Comparison of ENCODE assay signal across 10 mouse cellular contexts in genomic region chr1:171039135-171039534, GRCm38 (mm10). TPM values are rescaled to one million over a fixed set of nuclear protein-coding genes. Genes with fewer than 3 reads are reported as not detected.
DNase-seq lines count a peak whose midpoint lies in the region; ATAC-seq and TF ChIP-seq lines count a peak whose summit lies in the region.
"Had no signal": no experiment of that assay in that cellular context is flagged by ENCODE, and none has a peak within 500 bp of the region (broad histone marks: within the 10 kb centered on the region; RNA-seq: fewer than 3 reads in every experiment).

No protein-coding gene starts in this region.

- H3K4me1 ChIP-seq in forebrain, embryonic 14.5 days (ENCODE audit: control insufficient read depth, insufficient read depth, low read length): peaks cover 3% of the 10 kb centered on the region; the same call in 1 of the 2 replicates
- H3K4me1 ChIP-seq in forebrain, embryonic 11.5 days (replicated peaks; ENCODE audit: control insufficient read depth, insufficient read depth, low read length): peaks cover 2% of the 10 kb centered on the region; the same call in 1 of the 2 replicates
- peaks cover 13% of the 10 kb centered on the region for H3K4me1 ChIP-seq in limb, embryonic 10.5 days

- no peak overlapping the region for H3K27ac ChIP-seq in forebrain, embryonic 14.5 days (ENCODE audit: low read depth, low read length)
- H3K27ac ChIP-seq in forebrain, embryonic 11.5 days (ENCODE audit: low read depth, low read length): no peak overlapping the region
- H3K27ac ChIP-seq in limb, embryonic 10.5 days: no peak overlapping the region
- H3K27ac ChIP-seq: limb, embryonic 13.5 days; stomach, postnatal 0 days had no signal

- DNase-seq in forebrain, embryonic 14.5 days (ENCODE audit: low spot score): no peak
- no peak for DNase-seq in forebrain, embryonic 11.5 days (ENCODE audit: low spot score)
- peak; percentile 50 for DNase-seq in retina, embryonic 14.5 days (ENCODE audit: low spot score)
- no peak for DNase-seq in retina, postnatal 1 day
- peak; percentile 39 for DNase-seq in c-Kit-positive CD71-positive TER-119-positive erythroid progenitor cells, embryonic 14.5 days (ENCODE audit: low spot score)
- DNase-seq in lung, postnatal 10 days: no peak
- no peak for DNase-seq in limb, embryonic 10.5 days (ENCODE audit: low spot score)

- no peak overlapping the region for H3K9ac ChIP-seq in forebrain, embryonic 14.5 days (ENCODE audit: low read length)
- no peak overlapping the region for H3K9ac ChIP-seq in forebrain, embryonic 11.5 days (ENCODE audit: low read length)
- H3K9ac ChIP-seq: limb, embryonic 13.5 days had no signal

- no peak for ATAC-seq in forebrain, embryonic 14.5 days
- no peak for ATAC-seq in forebrain, embryonic 11.5 days (replicated peaks; ENCODE audit: low FRiP score)

- H3K9me3 ChIP-seq in forebrain, embryonic 14.5 days (replicated peaks; ENCODE audit: control insufficient read depth, low read length): no peaks in the 10 kb centered on the region
- no peaks in the 10 kb centered on the region for H3K9me3 ChIP-seq in forebrain, embryonic 11.5 days (ENCODE audit: control insufficient read depth, low read length)
- H3K9me3 ChIP-seq in limb, embryonic 10.5 days (replicated peaks): no peaks in the 10 kb centered on the region
- H3K9me3 ChIP-seq: limb, embryonic 13.5 days had no signal

- no peaks in the 10 kb centered on the region for H3K36me3 ChIP-seq in forebrain, embryonic 14.5 days (ENCODE audit: control insufficient read depth, insufficient read depth, low read length)
- H3K36me3 ChIP-seq in forebrain, embryonic 11.5 days (ENCODE audit: control insufficient read depth, insufficient read depth, low read length): no peaks in the 10 kb centered on the region
- H3K36me3 ChIP-seq in myocyte (ENCODE audit: control insufficient read depth, insufficient read depth): no peaks in the 10 kb centered on the region
- no peaks in the 10 kb centered on the region for H3K36me3 ChIP-seq in limb, embryonic 10.5 days
- H3K36me3 ChIP-seq: limb, embryonic 13.5 days had no signal

- no peaks in the 10 kb centered on the region for H3K79me2 ChIP-seq in myocyte (ENCODE audit: control insufficient read depth, insufficient read depth)

- H3K4me2 ChIP-seq in forebrain, embryonic 14.5 days (ENCODE audit: low read length): 0 out of 2 replicates have a peak overlapping the region, but pooled peaks have one; percentile 20
- H3K4me2 ChIP-seq in forebrain, embryonic 11.5 days (ENCODE audit: low read depth, low read length, severe bottlenecking): no peak overlapping the region
- H3K4me2 ChIP-seq in myocyte (ENCODE audit: low read depth): peak overlapping the region; percentile 72

- no peak overlapping the region for H3ac ChIP-seq in myocyte (ENCODE audit: control insufficient read depth, insufficient read length)

- TF ChIP-seq POLR2A in myocyte (IDR thresholded peaks at IDR 0.05; ENCODE audit: insufficient read length, low read depth): no peak

- WGBS in forebrain, embryonic 14.5 days: 74% methylated on average over 6 of the region's 6 CpGs
- WGBS in forebrain, embryonic 11.5 days: 65% methylated on average over 6 of the region's 6 CpGs
- WGBS in limb, embryonic 10.5 days: 80% methylated on average over 6 of the region's 6 CpGs

- H3K4me3 ChIP-seq in forebrain, embryonic 14.5 days (ENCODE audit: low read depth, low read length): 0 out of 2 replicates have a peak overlapping the region, but pooled peaks have one; percentile 78
- H3K4me3 ChIP-seq in forebrain, embryonic 11.5 days (ENCODE audit: low read depth, low read length): no peak overlapping the region
- peak overlapping the region; percentile 60 for H3K4me3 ChIP-seq in myocyte
- no peak overlapping the region for H3K4me3 ChIP-seq in limb, embryonic 10.5 days

- H3K27me3 ChIP-seq in forebrain, embryonic 14.5 days (replicated peaks; ENCODE audit: control insufficient read depth, insufficient read depth, low read length): no peaks in the 10 kb centered on the region; the same call in 1 of the 2 replicates
- peaks cover 4% of the 10 kb centered on the region for H3K27me3 ChIP-seq in forebrain, embryonic 11.5 days (ENCODE audit: control insufficient read depth, insufficient read depth, low read length)
- no peaks in the 10 kb centered on the region for H3K27me3 ChIP-seq in myocyte (ENCODE audit: control insufficient read depth, insufficient read depth, insufficient read length)
- peaks cover 21% of the 10 kb centered on the region for H3K27me3 ChIP-seq in limb, embryonic 10.5 days (ENCODE audit: low read depth, poor library complexity, severe bottlenecking)

TF ChIP-seq in myocyte, 11 proteins besides CTCF, POLR2A, EP300 and RAD21:
- TF ChIP-seq MYOG (IDR thresholded peaks at IDR 0.05; ENCODE audit: control insufficient read depth in 1 of 3, insufficient read depth in 1 of 3, insufficient read length in 2 of 3, low read depth in 2 of 3) (no peak), REST (IDR thresholded peaks at IDR 0.05; ENCODE audit: insufficient read depth, insufficient read length) (no peak), SRF (IDR thresholded peaks at IDR 0.05; ENCODE audit: control insufficient read depth, insufficient read length, low read depth) (no peak), CEBPB (IDR thresholded peaks at IDR 0.05; ENCODE audit: insufficient read depth, poor library complexity, severe bottlenecking) (no peak), USF1 (IDR thresholded peaks at IDR 0.05; ENCODE audit: low read depth) (no peak), E2F4 (IDR thresholded peaks at IDR 0.05; ENCODE audit: insufficient read depth) (no peak), TCF3 (IDR thresholded peaks at IDR 0.05; ENCODE audit: insufficient read length, low read depth) (no peak), MYOD1 (IDR thresholded peaks at IDR 0.05; ENCODE audit: control insufficient read depth in 1 of 3, insufficient read length in 2 of 3, low read depth in 2 of 3) (no peak), TCF12 (IDR thresholded peaks at IDR 0.05; ENCODE audit: insufficient read depth, poor library complexity, severe bottlenecking) (no peak), POLR2AphosphoS2 (IDR thresholded peaks at IDR 0.05; ENCODE audit: insufficient read length, low read depth) (no peak)
TF ChIP-seq in myocyte: peak in this region for 0.

RNA-seq across cellular contexts. Expression of gene Fcgr4, which starts 20.4 kb away (rescaled TPM):
- 0.41 and 0.50 TPM in 2 replicates for polyA plus RNA-seq in forebrain, embryonic 14.5 days (2014; fragmentation: Nextera tagmentation; extraction: Ambion mirVana)
- 0.21 and 0.35 TPM in 2 replicates for polyA plus RNA-seq in forebrain, embryonic 11.5 days (2014; fragmentation: Nextera tagmentation; extraction: Ambion mirVana)
- 2.1 TPM for polyA plus RNA-seq in myocyte (2012; fragmentation: generic; extraction: Trizol)
- 0.11 TPM in 1 of 2 replicates, not detected in the other for polyA plus RNA-seq in limb, embryonic 10.5 days (2016; fragmentation: Nextera tagmentation; extraction: Ambion mirVana)

RNA-seq across cellular contexts. Expression of gene Fcgr3, which starts 25.6 kb away (rescaled TPM):
- polyA plus RNA-seq in forebrain, embryonic 14.5 days (2014; fragmentation: Nextera tagmentation; extraction: Ambion mirVana): 8.3 and 11.5 TPM in 2 replicates
- polyA plus RNA-seq in forebrain, embryonic 11.5 days (2014; fragmentation: Nextera tagmentation; extraction: Ambion mirVana): 4.3 TPM in 2 replicates
- 0.05 TPM for polyA plus RNA-seq in myocyte (2012; fragmentation: generic; extraction: Trizol)
- 3.0 and 3.3 TPM in 2 replicates for polyA plus RNA-seq in limb, embryonic 10.5 days (2016; fragmentation: Nextera tagmentation; extraction: Ambion mirVana)

Comparison
In these comparisons a context has a peak if more than half of its experiments do, and no peak if none do; other contexts are left out.
1. DNase-seq: peak in retina, embryonic 14.5 days (single experiment) and c-Kit-positive CD71-positive TER-119-positive erythroid progenitor cells, embryonic 14.5 days (single experiment); none in forebrain, embryonic 14.5 days (single experiment), forebrain, embryonic 11.5 days (single experiment), retina, postnatal 1 day (single experiment), lung, postnatal 10 days (single experiment) and limb, embryonic 10.5 days (single experiment).
2. H3K4me3 ChIP-seq: peak in forebrain, embryonic 14.5 days (single experiment) and myocyte (single experiment); none in forebrain, embryonic 11.5 days (single experiment) and limb, embryonic 10.5 days (single experiment).